Mouse (Mus musculus): ENCODE data around the gene Hspa2. TPM values are rescaled to one million over a fixed set of nuclear protein-coding genes. Genes with fewer than 3 reads are reported as not detected.
"Not testable (repeated sequence)": the region's sequence is repeated elsewhere in the genome, so short reads cannot be mapped to it uniquely, and the experiment has no call there.

Gene Hspa2
- total and polyA plus RNA-seq, 2 experiments: 1.4 to 3.3 TPM

GRCm38 (mm10) chr12:76427546-76427945 is 23.6 kb downstream of the Hspa2 start:
- Histone ChIP-seq H3K4me3 (ENCODE audit: insufficient read depth, low read depth, low read length) (no peak overlapping the region), H3K36me3 (ENCODE audit: control insufficient read depth, insufficient read depth, low read length) (no peaks in the 10 kb centered on the region), H3K9ac (ENCODE audit: low read depth, low read length) (no peak overlapping the region), H3K4me1 (ENCODE audit: control insufficient read depth, insufficient read depth, low read length) (peaks cover 3% of the 10 kb centered on the region), H3K27me3 (ENCODE audit: control insufficient read depth, insufficient read depth, low read length) (no peaks in the 10 kb centered on the region), H3K27ac (replicated peaks; ENCODE audit: insufficient read depth, low read depth, low read length) (no peak overlapping the region), H3K79me2 (ENCODE audit: control insufficient read depth, insufficient read depth, low read length) (no peaks in the 10 kb centered on the region)
- no peak for TF ChIP-seq CTCF (IDR thresholded peaks at IDR 0.05; ENCODE audit: low read depth, low read length)
- 72% methylated on average over 5 of the region's 5 CpGs for WGBS
- DNase-seq (ENCODE audit: extremely low read depth, low read depth, low spot score): no peak

- Histone ChIP-seq H3K79me2 (ENCODE audit: control insufficient read depth, insufficient read depth, low read length) (no peaks in the 10 kb centered on the region), H3K27me3 (ENCODE audit: control insufficient read depth, insufficient read depth, low read length) (no peaks in the 10 kb centered on the region), H3K9ac (ENCODE audit: low read depth, low read length) (no peak overlapping the region), H3K27ac (replicated peaks; ENCODE audit: insufficient read depth, low read depth, low read length) (peak overlapping the region; percentile 76), H3K4me1 (ENCODE audit: control insufficient read depth, insufficient read depth, low read length) (peaks cover 6% of the 10 kb centered on the region), H3K36me3 (ENCODE audit: control insufficient read depth, insufficient read depth, low read length) (no peaks in the 10 kb centered on the region), H3K4me3 (ENCODE audit: insufficient read depth, low read depth, low read length) (no peak overlapping the region)
- 16% methylated on average over 5 of the region's 5 CpGs for WGBS
- DNase-seq (ENCODE audit: extremely low read depth, low read depth, low spot score): peak; percentile 98
- no peak for TF ChIP-seq POLR2A (IDR thresholded peaks at IDR 0.05; ENCODE audit: extremely low read depth, insufficient read depth, low read length)
- no peak for TF ChIP-seq CTCF (IDR thresholded peaks at IDR 0.05; ENCODE audit: low read depth, low read length)
These were observed 27.0 kb downstream of the Hspa2 start for GRCm38 (mm10) chr12:76430879-76431406.

GRCm38 (mm10) chr12:76431431-76431830 is 27.5 kb downstream of the Hspa2 start:
- H3K79me2 ChIP-seq (ENCODE audit: control insufficient read depth, insufficient read depth, low read length): no peaks in the 10 kb centered on the region
- WGBS: 22% methylated on average over 6 of the region's 6 CpGs
- H3K36me3 ChIP-seq (ENCODE audit: control insufficient read depth, insufficient read depth, low read length): no peaks in the 10 kb centered on the region
- H3K27ac ChIP-seq (replicated peaks; ENCODE audit: insufficient read depth, low read depth, low read length): peak overlapping the region; percentile 76
- no peak overlapping the region for H3K4me3 ChIP-seq (ENCODE audit: insufficient read depth, low read depth, low read length)
- no peak for TF ChIP-seq POLR2A (IDR thresholded peaks at IDR 0.05; ENCODE audit: extremely low read depth, insufficient read depth, low read length)
- no peak for TF ChIP-seq CTCF (IDR thresholded peaks at IDR 0.05; ENCODE audit: low read depth, low read length)
- H3K9ac ChIP-seq (ENCODE audit: low read depth, low read length): no peak overlapping the region
- H3K27me3 ChIP-seq (ENCODE audit: control insufficient read depth, insufficient read depth, low read length): no peaks in the 10 kb centered on the region
- H3K4me1 ChIP-seq (ENCODE audit: control insufficient read depth, insufficient read depth, low read length): peaks cover 6% of the 10 kb centered on the region
- DNase-seq (ENCODE audit: extremely low read depth, low read depth, low spot score): peak; percentile 100

- no peaks in the 10 kb centered on the region for H3K27me3 ChIP-seq (ENCODE audit: control insufficient read depth, insufficient read depth, low read length)
These were observed 30.1 kb downstream of the Hspa2 start for GRCm38 (mm10) chr12:76434111-76434510.

GRCm38 (mm10) chr12:76435084-76435483 is 31.1 kb downstream of the Hspa2 start:
- no peak for TF ChIP-seq CTCF (IDR thresholded peaks at IDR 0.05; ENCODE audit: low read depth, low read length)
- no peak overlapping the region for H3K27ac ChIP-seq (replicated peaks; ENCODE audit: insufficient read depth, low read depth, low read length)
- WGBS: 13% methylated on average over 17 of the region's 17 CpGs
- no peaks in the 10 kb centered on the region for H3K36me3 ChIP-seq (ENCODE audit: control insufficient read depth, insufficient read depth, low read length)
- DNase-seq (ENCODE audit: extremely low read depth, low read depth, low spot score): no peak
- H3K4me3 ChIP-seq (ENCODE audit: insufficient read depth, low read depth, low read length): no peak overlapping the region
- H3K27me3 ChIP-seq (ENCODE audit: control insufficient read depth, insufficient read depth, low read length): no peaks in the 10 kb centered on the region
- peaks cover 6% of the 10 kb centered on the region for H3K4me1 ChIP-seq (ENCODE audit: control insufficient read depth, insufficient read depth, low read length)
- no peaks in the 10 kb centered on the region for H3K79me2 ChIP-seq (ENCODE audit: control insufficient read depth, insufficient read depth, low read length)
- no peak overlapping the region for H3K9ac ChIP-seq (ENCODE audit: low read depth, low read length)

More at GRCm38 (mm10) chr12:76434111-76434510, 30.1 kb downstream of the Hspa2 start:
- H3K4me3 ChIP-seq (ENCODE audit: insufficient read depth, low read depth, low read length): no peak overlapping the region
- H3K36me3 ChIP-seq (ENCODE audit: control insufficient read depth, insufficient read depth, low read length): no peaks in the 10 kb centered on the region
- H3K4me1 ChIP-seq (ENCODE audit: control insufficient read depth, insufficient read depth, low read length): peaks cover 6% of the 10 kb centered on the region
- peak; percentile 78 for DNase-seq (ENCODE audit: extremely low read depth, low read depth, low spot score)
- H3K27ac ChIP-seq (replicated peaks; ENCODE audit: insufficient read depth, low read depth, low read length): no peak overlapping the region
- H3K9ac ChIP-seq (ENCODE audit: low read depth, low read length): no peak overlapping the region
- TF ChIP-seq CTCF (IDR thresholded peaks at IDR 0.05; ENCODE audit: low read depth, low read length): no peak
- no peak for TF ChIP-seq POLR2A (IDR thresholded peaks at IDR 0.05; ENCODE audit: extremely low read depth, insufficient read depth, low read length)
- 18% methylated on average over 7 of the region's 7 CpGs for WGBS
- no peaks in the 10 kb centered on the region for H3K79me2 ChIP-seq (ENCODE audit: control insufficient read depth, insufficient read depth, low read length)

GRCm38 (mm10) chr12:76435549-76435948 is 31.6 kb downstream of the Hspa2 start:
- WGBS: 57% methylated on average over 8 of the region's 8 CpGs
- no peaks in the 10 kb centered on the region for H3K27me3 ChIP-seq (ENCODE audit: control insufficient read depth, insufficient read depth, low read length)
- no peaks in the 10 kb centered on the region for H3K79me2 ChIP-seq (ENCODE audit: control insufficient read depth, insufficient read depth, low read length)

GRCm38 (mm10) chr12:76443488-76443887 is 39.5 kb downstream of the Hspa2 start:
- H3K36me3 ChIP-seq (ENCODE audit: control insufficient read depth, insufficient read depth, low read length); H3K27me3 ChIP-seq (ENCODE audit: control insufficient read depth, insufficient read depth, low read length); H3K9ac ChIP-seq (ENCODE audit: low read depth, low read length); H3K27ac ChIP-seq (replicated peaks; ENCODE audit: insufficient read depth, low read depth, low read length); DNase-seq (ENCODE audit: extremely low read depth, low read depth, low spot score); H3K4me3 ChIP-seq (ENCODE audit: insufficient read depth, low read depth, low read length); H3K79me2 ChIP-seq (ENCODE audit: control insufficient read depth, insufficient read depth, low read length); H3K4me1 ChIP-seq (ENCODE audit: control insufficient read depth, insufficient read depth, low read length): not testable (repeated sequence)
- WGBS: 83% methylated on average over 6 of the region's 6 CpGs

More at GRCm38 (mm10) chr12:76435549-76435948, 31.6 kb downstream of the Hspa2 start:
- no peak overlapping the region for H3K9ac ChIP-seq (ENCODE audit: low read depth, low read length)
- TF ChIP-seq POLR2A (IDR thresholded peaks at IDR 0.05; ENCODE audit: extremely low read depth, insufficient read depth, low read length) (no peak), CTCF (IDR thresholded peaks at IDR 0.05; ENCODE audit: low read depth, low read length) (no peak)
- H3K27ac ChIP-seq (replicated peaks; ENCODE audit: insufficient read depth, low read depth, low read length): no peak overlapping the region
- peaks cover 3% of the 10 kb centered on the region; the same call in 1 of the 2 replicates for H3K4me1 ChIP-seq (ENCODE audit: control insufficient read depth, insufficient read depth, low read length)
- no peak overlapping the region for H3K4me3 ChIP-seq (ENCODE audit: insufficient read depth, low read depth, low read length)
- H3K36me3 ChIP-seq (ENCODE audit: control insufficient read depth, insufficient read depth, low read length): no peaks in the 10 kb centered on the region
- DNase-seq (ENCODE audit: extremely low read depth, low read depth, low spot score): no peak

Data from liver, adult 2 months (tissue).